Mouse (Mus musculus): ENCODE measurements around the gene Ctns.

Ctns gene

GRCm38 (mm10) chr11:73194444-73194843, 4.4 kb downstream of the Ctns start:
- no peak for DNase-seq (ENCODE audit: low read depth, low spot score)

GRCm38 (mm10) chr11:73193047-73193446, 5.8 kb downstream of the Ctns start:
- DNase-seq (ENCODE audit: low read depth, low spot score): no peak

- DNase-seq (ENCODE audit: low read depth, low spot score): no peak
Observed at GRCm38 (mm10) chr11:73187231-73187630, 11.6 kb downstream of the Ctns start.

GRCm38 (mm10) chr11:73185872-73186615, 12.8 kb downstream of the Ctns start:
- DNase-seq (ENCODE audit: low read depth, low spot score): no peak

- no peak for DNase-seq (ENCODE audit: low read depth, low spot score)
Observed at GRCm38 (mm10) chr11:73177895-73178294, 20.9 kb downstream of the Ctns start.

- peak; percentile 48 for DNase-seq (ENCODE audit: low read depth, low spot score)
Observed at GRCm38 (mm10) chr11:73177509-73177875, 21.4 kb downstream of the Ctns start.

- DNase-seq (ENCODE audit: low read depth, low spot score): peak; percentile 99
Observed at GRCm38 (mm10) chr11:73176608-73177508, 22.0 kb downstream of the Ctns start, which contains the start of the genes Emc6 and Tax1bp3. Emc6 (minus strand) TSS chr11:73177037. Tax1bp3 (plus strand) TSS chr11:73177083.

- no peak for DNase-seq (ENCODE audit: low read depth, low spot score)
Observed at GRCm38 (mm10) chr11:73176186-73176585, 22.7 kb downstream of the Ctns start.

GRCm38 (mm10) chr11:73175612-73176011, 23.2 kb downstream of the Ctns start:
- DNase-seq (ENCODE audit: low read depth, low spot score): no peak

- peak; percentile 56 for DNase-seq (ENCODE audit: low read depth, low spot score)
Observed at GRCm38 (mm10) chr11:73172186-73172585, 26.7 kb downstream of the Ctns start.

GRCm38 (mm10) chr11:73169231-73169630, 29.6 kb downstream of the Ctns start:
- no peak for DNase-seq (ENCODE audit: low read depth, low spot score)

GRCm38 (mm10) chr11:73168576-73168975, 30.3 kb downstream of the Ctns start:
- DNase-seq (ENCODE audit: low read depth, low spot score): no peak

- no peak for DNase-seq (ENCODE audit: low read depth, low spot score)
Observed at GRCm38 (mm10) chr11:73168071-73168470, 30.8 kb downstream of the Ctns start.

GRCm38 (mm10) chr11:73162284-73162683, 36.6 kb downstream of the Ctns start:
- DNase-seq (ENCODE audit: low read depth, low spot score): no peak

- no peak for DNase-seq (ENCODE audit: low read depth, low spot score)
Observed at GRCm38 (mm10) chr11:73161616-73162015, 37.2 kb downstream of the Ctns start.

GRCm38 (mm10) chr11:73160811-73161200, 38.0 kb downstream of the Ctns start:
- DNase-seq (ENCODE audit: low read depth, low spot score): peak; percentile 89

GRCm38 (mm10) chr11:73159957-73160810, 38.7 kb downstream of the Ctns start, which contains the start of gene P2rx5:
P2rx5 (plus strand) TSS chr11:73160421.
- peak; percentile 49 for DNase-seq (ENCODE audit: low read depth, low spot score)

GRCm38 (mm10) chr11:73155071-73155470, 43.8 kb downstream of the Ctns start:
- no peak for DNase-seq (ENCODE audit: low read depth, low spot score)

- no peak for DNase-seq (ENCODE audit: low read depth, low spot score)
Observed at GRCm38 (mm10) chr11:73148209-73148608, 50.6 kb downstream of the Ctns start.

- no peak for DNase-seq (ENCODE audit: low read depth, low spot score)
Observed at GRCm38 (mm10) chr11:73146975-73147365, 51.9 kb downstream of the Ctns start.
